Mouse (Mus musculus) heart, adult 2 months (tissue): ENCODE data around the gene Aqp11.

Experiments
- CTCF ChIP-seq: fragments of 200-600 bp; IDR thresholded peaks from 2 replicates; pipeline ENCODE4 v1.8.1; 2022; ENCODE audit warnings: antibody characterized with exemption, mild to moderate bottlenecking, moderate library complexity
- EP300 ChIP-seq: fragments of 200-500 bp; IDR thresholded peaks from 2 replicates; pipeline ENCODE4 v1.6.1; 2011; ENCODE audit warnings: low read depth, low read length, control low read depth; ENCODE audit not compliant: insufficient read depth
- POLR2A ChIP-seq: fragments of 200-500 bp; IDR thresholded peaks from 2 replicates; pipeline ENCODE4 v1.6.1; 2011; ENCODE audit warnings: mild to moderate bottlenecking, low read depth, low read length, control low read depth; ENCODE audit not compliant: insufficient read depth

DNA sequence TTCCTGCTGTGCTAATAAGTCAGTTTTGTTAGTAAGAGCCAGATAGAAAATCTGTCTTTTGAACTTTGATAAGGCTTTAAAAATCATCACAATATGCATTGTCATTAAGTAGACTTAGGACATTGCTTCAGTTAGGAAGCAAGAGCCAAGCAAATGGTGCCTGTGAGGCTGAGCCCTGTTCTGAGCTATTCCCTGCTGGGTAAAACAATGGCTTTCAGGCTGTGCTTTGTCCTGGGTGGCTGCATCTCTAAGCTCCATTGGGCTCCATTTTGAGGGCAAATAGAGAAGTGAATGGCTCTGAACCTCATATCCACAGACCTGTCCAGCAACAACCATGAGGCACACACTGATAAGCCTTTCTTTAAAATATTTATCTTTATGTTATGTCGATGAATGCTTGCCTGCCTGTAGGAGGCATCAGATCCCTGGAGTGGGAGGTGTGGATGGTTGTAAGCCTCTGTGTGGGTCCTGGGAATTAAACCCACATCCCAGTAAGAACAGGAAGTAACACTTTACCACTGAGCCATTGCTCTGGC is 3.7 kb upstream of the Aqp11 start:
- no peak for TF ChIP-seq EP300
- TF ChIP-seq POLR2A: no peak
- no peak for TF ChIP-seq CTCF
